Mouse (Mus musculus) c-Kit-positive CD71-positive TER-119-negative erythroid progenitor cells, embryonic 14.5 days (primary cell): ENCODE measurements at regions not wholly inside any gene's neighbourhood (a gene's known extent, or its start where the extent isn't known, plus 50 kb on each side); places are given as distances from the start of the nearest gene placed in this dataset.
A peak's percentile ranks its signal among the peaks of the same experiment; 100 is the strongest.

Experiments
- DNase-seq: peaks from one replicate; pipeline ENCODE4 v3.0.0-alpha.2; 2013; ENCODE audit warnings: low read depth

DNA sequence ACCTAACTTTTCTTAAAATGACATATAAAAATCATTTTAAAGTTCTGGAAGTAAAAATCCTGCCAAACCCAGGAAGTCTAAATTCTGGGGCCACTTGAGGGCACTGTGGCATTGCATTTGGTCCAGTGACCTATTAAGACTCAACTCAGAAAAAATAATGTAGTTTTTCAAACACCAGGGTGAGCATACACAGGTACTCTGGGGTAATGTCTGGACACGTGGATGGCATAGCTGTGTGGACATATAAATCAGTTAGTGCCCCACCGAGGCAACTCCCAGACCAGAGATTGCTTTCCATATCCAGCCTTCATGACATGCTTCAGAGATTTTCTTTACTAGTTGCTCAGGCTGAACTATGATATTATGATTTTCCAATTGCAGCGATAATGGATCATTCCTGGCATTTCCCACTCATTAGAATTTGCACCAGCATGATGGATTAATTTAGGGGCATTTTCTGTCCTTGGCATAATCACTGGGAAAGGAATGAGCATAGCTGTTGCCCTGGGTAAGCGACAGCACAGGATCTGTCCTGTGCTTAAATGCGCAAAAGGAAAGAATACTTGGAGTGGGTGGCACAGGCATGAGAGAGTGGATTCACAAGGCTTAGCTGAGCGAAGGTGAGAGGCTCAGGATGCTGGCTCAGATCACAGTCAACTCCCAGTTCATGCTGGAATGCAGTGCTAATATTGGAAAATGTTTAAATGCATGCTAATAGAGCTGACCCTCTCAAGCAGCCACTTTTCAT, 1526.6 kb upstream of the Cdh8 start:
- DNase-seq, result no peak

DNA sequence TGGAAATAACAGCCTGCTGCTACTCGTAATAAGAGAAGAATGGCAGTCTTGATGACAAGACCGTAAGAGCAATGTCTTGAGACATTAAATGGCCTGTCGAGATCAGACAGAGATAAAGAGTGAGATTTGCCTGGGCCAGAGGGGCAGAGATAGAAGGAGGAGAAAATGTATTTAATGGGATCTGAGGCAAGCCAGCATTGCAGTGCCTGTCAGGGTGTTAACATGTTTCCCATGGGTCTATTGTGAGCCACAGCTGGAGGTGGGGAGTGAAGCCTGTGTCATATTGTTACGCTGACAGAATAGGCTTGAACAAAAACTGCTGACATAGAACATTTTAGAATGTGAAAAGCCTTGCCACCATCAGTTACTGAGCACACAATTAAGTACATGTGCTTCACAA, 1523.3 kb upstream of the Cdh8 start:
- no peak for DNase-seq

DNA sequence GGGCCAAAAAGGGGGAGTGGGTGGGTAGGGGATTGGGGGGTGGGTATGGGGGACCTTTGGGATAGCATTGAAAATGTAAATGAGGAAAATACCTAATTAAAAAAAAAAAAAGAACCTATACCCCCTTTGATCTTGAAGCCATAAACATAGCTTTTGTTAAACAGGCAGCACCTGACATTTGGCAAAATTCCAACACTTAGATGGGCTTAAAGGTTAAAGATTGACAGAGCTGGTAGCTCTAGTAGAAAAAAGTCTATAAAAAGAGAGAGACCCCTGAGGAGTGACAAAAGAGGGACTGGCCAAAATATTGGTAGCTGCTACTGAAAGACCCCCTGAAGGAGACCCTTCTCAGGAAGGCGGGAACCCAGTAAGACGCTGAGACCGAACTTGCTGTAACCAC, 1474.0 kb upstream of the Cdh8 start:
- no peak for DNase-seq

DNA sequence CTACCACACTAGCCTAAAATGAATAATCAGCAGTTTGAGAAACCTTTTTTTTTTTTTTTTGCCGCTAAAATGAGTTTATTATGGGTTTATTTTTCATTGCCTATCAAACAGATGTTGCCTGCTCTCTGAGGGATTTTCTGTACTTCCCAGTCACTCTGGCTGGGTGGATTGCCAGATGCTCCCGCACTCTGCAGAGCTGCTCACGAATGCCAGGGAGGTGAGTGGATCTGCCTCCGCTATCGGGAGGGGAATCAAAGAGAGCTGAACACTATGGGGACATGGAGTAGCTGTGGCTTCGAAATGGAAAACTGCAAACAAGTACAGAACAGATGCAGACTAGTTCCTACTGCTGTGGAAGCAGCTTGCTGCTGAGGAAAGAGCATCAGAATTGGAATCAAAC, 1449.4 kb upstream of the Cdh8 start:
- no peak for DNase-seq

- DNase-seq, result peak; percentile 3
Measured at GRCm38 (mm10) chr8:100850822-100851437, 1434.7 kb upstream of the Cdh8 start.
